Mouse (Mus musculus): ENCODE data around the gene Steap4. TPM values are rescaled to one million over a fixed set of nuclear protein-coding genes. Genes with fewer than 3 reads are reported as not detected.
"Not testable (repeated sequence)": the region's sequence is repeated elsewhere in the genome, so short reads cannot be mapped to it uniquely, and the experiment has no call there.

The Steap4 gene
- total RNA-seq, 2 experiments from 2014 or later: 24.4 to 26.9 TPM

- intact Hi-C loops (cut with DNase I): no loop called here
- DNase-seq (ENCODE audit: low spot score): no peak
These were observed 20.3 kb downstream of the Steap4 start for GRCm38 (mm10) chr5:7980586-7980985.

- no peak for DNase-seq (ENCODE audit: low spot score)
- intact Hi-C loops (cut with DNase I): no loop called here
These were observed 27.7 kb downstream of the Steap4 start for GRCm38 (mm10) chr5:7987962-7988361.

DNA sequence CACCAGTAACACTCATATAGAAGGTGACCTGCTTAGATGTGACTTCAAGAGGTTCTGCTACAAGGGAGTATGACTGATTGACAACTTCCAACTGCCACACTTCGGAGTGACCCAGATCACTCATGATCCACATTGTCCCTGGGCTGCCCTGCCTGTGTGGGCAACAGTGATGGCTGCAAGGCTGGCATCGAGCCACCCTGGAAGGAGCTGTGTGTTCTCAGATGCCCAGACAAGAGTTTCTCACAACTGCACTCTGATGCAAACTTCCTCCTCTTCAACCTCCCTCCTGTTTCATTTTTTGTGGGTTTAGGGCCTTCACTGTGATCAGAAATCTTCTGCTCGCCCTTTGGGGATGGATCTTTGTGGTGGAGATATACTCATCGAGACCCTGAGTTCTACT is 28.2 kb downstream of the Steap4 start:
- intact Hi-C loops (cut with DNase I): no loop called here
- DNase-seq (ENCODE audit: low spot score): no peak

DNA sequence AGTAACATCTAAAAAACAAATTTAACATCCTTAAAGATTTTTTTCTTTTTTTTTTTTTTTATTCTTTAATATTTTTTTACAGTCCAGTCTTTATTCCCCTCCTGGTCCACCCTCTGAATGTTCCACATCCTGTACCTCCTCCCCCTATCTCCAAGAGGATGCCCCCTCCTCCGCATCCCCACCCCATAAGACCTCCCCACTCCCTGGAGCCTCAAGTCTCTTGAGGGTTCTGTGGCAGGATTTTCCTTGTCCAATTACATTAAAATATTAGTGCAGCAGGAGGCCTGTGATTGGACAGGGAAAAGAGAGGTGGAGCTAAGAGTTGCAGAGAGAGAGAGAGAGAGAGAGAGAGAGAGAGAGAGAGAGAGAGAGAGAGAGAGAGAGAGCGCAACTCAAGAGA is 31.4 kb downstream of the Steap4 start:
- DNase-seq (ENCODE audit: low spot score); intact Hi-C loops (cut with DNase I): not testable (repeated sequence)

- DNase-seq (ENCODE audit: low spot score): no peak
- intact Hi-C loops (cut with DNase I): no loop called here
These were observed 33.5 kb downstream of the Steap4 start for GRCm38 (mm10) chr5:7993766-7994165.

GRCm38 (mm10) chr5:7995288-7995897 is 35.1 kb downstream of the Steap4 start:
- intact Hi-C loops (cut with DNase I): no loop called here
- no peak for DNase-seq (ENCODE audit: low spot score)

GRCm38 (mm10) chr5:7996401-7997044 is 36.3 kb downstream of the Steap4 start:
- no peak for DNase-seq (ENCODE audit: low spot score)
- intact Hi-C loops (cut with DNase I): no loop called here

DNA sequence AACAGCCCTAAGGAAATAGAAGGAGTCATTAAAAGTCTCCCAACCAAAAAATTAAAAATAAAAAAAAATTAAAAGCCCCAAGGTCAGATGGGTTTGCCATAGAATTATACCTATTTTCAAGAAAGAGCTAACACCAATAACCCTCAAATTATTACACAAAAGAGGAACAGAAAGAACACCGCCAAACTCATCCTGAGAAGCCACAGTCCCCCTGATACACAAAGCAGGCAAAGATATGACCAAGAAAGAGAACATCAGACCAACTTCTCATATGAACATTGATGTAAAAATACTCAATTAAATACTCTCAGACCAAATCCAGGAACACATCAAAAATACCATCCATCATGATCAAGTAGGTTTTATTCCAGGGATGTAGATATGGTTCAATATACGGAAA is 36.8 kb downstream of the Steap4 start:
- no peak for DNase-seq (ENCODE audit: low spot score)
- intact Hi-C loops (cut with DNase I): no loop called here

- DNase-seq (ENCODE audit: low spot score): no peak
- intact Hi-C loops (cut with DNase I): no loop called here
These were observed 40.2 kb downstream of the Steap4 start for GRCm38 (mm10) chr5:8000466-8000865.

DNA sequence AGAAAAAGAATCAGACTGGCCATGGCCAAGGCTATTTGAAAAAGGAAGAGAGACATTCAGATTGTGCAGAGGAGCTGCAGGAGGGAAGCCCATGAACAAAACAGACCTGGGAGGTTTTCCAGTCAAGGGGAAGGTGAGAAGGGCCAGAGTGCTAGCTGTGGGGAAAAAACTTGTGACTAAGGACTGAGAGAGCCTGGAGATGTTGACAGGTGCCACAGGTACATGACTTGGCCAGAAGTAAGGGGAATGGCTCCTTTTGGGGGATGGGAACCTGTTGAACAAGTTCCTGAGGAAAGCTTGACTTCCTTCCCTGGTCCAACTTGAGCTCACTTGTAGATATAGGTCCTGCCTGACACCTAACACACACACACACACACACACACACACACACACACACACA is 42.6 kb downstream of the Steap4 start:
- intact Hi-C loops (cut with DNase I): no loop called here

DNA sequence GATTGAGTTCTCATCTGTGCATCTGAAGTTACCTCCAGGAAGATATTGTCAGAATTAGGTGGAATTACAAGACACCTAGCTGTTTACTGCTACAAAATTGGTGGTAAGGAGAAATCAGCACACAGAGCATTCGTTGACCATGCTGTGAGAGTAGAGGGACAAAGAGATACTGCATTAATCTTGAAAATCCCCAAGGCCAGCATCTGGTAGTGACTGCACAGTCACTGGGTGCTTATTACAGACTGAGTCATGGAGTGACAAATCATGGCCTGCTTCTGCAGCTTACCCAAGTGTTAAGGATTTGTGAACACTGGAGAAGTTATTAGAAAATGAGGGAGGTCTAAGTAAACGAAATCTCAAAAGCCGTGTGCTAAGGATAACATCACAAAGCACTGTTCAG is 53.0 kb downstream of the Steap4 start:
- DNase-seq (ENCODE audit: low spot score): no peak
- intact Hi-C loops (cut with DNase I): no loop called here

More for the DNA sequence above, 42.6 kb downstream of the Steap4 start:
- DNase-seq (ENCODE audit: low spot score): no peak

Other genes with a start within 250 kb of the Steap4 start
- gene Sri, start 85.6 kb downstream of the Steap4 start, total RNA-seq (2021): 100 to 1,000 TPM in 1 of 2 experiments, 10 to 100 TPM in 1; 94.2 to 108 TPM